Mouse (Mus musculus) T-helper 1 cell (primary cell): ENCODE results near the gene Snai1.

ENCODE experiments used
- in situ Hi-C: fragments of 300-600 bp; cut with MboI, MseI; formaldehyde crosslinking; loops from one replicate; pipeline ENCODE4 v1.15.1; 2025; ENCODE audit warnings: high pct_unique_total_duplicates

Gene Snai1

GRCm38 (mm10) chr2:167550341-167550854 is 12.4 kb downstream of the Snai1 start:
- in situ Hi-C loops: no loop called here

- in situ Hi-C loops: no loop called here
Observed at GRCm38 (mm10) chr2:167551342-167551920, 13.4 kb downstream of the Snai1 start.

DNA sequence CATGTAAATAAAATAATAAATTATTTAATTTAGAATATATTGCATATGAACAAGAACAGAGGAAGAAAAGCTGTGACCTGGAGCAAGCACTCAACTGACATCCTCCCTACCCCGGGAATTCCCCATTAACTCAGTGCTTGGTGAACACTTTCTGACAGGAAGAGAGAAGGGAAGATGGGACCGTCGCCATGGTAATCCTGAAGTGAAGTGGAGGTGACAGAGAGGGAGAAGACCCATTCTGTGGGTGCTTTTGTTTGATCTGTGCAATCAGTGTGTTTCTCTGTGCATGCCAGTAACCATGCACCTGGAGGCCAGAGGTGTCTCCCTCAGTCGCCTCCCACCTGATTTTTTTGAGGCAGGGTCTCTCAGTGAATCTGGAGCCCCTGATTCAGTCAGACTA is 14.3 kb downstream of the Snai1 start:
- in situ Hi-C loops: no loop called here

DNA sequence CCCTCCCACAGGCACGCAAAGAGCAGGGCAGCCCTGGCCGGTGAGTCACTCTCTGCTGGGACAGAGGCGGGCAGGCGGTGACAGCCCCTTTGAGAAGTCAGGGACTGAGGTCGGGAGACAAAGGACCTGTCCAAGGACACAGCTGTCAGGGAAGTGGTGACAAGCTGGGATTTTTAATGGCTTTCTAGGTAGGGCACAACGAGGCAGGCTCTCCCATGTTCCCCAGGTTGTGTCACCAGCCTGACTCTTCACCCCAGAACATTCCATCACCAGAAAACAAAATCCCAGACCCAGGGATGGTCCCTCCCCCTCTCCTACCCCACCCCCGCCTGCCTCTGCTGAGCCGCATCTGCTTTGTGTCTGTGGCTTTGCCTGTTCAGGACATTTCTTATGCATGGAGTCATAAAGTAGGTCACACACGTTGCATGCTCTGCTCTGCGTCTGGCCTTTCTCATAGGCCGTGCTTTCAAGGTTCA is 15.0 kb downstream of the Snai1 start:
- in situ Hi-C loops: no loop called here

- in situ Hi-C loops: no loop called here
Observed at GRCm38 (mm10) chr2:167555766-167556165, 17.8 kb downstream of the Snai1 start.

DNA sequence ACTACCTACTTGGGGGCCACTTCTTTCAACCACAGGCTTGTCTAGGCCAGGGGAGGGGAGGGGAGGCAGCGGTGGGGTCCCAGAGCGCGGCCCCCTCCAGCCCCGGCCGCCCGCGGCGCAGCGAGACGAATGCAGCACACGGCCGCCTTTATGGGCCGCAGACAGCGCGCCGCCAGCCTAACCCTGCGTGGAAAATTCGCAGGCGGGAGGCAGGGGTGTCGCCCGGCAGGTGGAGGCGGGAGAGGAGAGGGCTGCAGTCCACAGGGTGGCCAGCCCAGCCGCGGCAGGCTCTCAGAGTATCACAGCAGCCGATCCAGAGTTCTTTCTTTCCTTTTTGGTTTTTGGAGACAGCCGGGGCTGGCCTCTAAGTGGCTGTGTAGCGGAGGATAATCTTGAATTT is 21.4 kb downstream of the Snai1 start:
- in situ Hi-C loops: no loop called here

DNA sequence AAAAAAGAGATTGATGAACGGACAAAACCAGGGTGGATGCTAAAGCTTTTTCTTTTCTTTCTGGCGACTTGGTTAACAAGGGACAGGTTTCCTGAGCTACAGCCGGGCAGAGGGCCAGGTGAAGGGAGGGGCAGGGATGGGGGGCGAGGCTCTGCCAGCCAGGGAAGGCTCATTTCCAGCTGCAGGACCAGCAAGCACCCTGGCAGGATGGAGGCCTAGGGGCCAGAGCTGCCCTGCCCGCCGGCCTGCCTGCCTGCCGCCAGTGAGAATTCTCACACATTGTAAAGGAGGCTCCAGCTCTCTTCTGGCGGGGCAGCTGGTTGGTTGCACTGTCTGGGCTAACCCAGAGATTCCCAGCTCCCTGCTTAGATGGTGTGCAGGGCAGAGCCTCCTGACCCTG is 24.1 kb downstream of the Snai1 start:
- in situ Hi-C loops: no loop called here

DNA sequence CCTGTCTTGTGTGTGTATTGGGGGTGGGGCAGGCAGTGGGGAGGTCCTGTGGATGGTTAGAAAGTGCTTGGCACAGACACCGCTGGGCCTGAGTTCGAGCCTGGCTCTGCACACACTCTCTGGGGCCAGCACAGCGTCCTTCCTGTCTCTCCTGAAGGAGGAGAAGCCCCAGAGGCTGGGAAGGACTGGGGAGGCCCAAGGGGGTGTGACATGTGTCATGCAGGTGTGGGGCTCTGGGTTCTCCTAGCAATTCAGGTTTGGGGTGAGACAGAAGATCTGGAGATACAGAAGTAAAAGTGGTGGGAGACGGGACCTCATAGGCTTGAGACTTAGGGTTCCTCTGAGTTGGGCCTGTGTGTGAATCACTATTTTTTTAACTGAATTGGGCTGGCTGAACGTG is 25.0 kb downstream of the Snai1 start:
- in situ Hi-C loops: no loop called here

GRCm38 (mm10) chr2:167563703-167564102 is 25.7 kb downstream of the Snai1 start:
- in situ Hi-C loops: no loop called here

DNA sequence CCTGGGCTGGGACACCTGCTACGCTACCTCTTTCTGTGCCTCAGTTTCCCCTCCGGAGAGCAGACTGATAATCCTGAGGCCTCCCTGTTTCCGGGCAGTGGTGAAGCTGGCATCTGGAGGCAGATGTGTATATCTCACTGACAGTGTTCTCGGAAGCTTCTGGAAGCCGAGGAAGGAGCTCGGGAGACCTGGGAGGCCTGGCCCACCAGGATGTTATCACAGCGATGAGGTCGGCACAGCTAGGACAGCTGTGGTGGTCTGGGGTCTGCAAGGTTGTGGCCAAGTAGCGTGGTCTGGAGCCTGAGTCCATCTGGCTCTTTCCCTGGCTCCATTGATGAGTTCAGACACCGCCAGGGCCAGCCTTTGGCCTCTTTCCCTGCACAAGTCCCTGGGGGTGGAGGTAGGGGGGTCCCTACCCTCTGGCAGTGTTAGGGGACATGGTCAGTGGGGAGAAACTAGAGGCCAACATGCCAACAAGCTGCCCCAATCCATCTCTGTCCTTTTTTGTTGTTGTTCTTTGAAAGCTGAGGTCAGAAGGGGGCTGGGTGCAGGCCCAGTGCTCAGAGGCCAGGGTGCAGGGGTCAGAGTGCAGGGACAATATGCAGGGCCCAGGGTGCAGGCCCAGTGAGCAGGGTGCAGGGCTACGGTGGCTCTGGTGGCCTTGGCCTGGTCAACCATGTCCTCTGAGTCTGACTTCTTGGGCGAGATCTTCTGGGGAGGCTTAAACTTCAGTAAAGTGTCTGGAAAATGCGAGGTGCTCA is 26.7 kb downstream of the Snai1 start:
- in situ Hi-C loops: no loop called here

DNA sequence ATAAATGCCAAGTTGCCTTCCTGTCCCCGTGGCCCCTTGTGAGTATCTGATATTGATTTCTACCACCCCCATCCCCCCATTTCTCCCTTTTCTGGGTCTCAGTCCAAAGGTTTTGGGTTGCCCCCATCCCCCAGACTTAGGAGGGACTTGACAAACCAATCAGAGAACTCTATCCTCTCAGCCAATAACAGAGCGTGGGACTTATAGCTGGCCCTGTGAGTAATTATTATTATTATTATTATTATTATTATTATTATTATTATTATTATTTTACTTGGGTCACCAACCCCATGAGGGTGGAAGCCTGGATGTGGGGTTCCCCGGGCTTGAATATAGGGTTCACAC is 27.3 kb downstream of the Snai1 start:
- in situ Hi-C loops: no loop called here

DNA sequence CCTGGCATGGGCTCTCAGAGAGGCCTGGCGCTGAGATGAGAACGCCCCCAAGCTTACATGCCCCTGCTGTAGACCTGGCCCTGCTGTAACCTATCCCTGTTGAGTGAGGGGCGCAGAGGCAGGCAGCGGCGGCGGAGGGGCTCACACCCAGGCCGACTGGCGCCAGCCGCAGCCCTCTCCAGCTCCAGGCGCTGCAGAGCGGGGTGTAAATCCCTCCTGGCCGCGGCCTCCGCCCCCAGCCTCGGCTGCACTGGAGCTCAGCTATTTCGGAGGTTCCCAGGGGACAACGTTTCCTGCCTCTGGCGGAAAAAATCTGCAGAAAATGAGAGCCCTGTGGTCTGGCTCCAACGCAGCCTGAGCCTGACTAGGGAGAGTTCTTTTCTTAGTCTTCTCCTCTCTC is 27.7 kb downstream of the Snai1 start:
- in situ Hi-C loops: no loop called here

GRCm38 (mm10) chr2:167568112-167568511 is 30.1 kb downstream of the Snai1 start:
- in situ Hi-C loops: no loop called here

DNA sequence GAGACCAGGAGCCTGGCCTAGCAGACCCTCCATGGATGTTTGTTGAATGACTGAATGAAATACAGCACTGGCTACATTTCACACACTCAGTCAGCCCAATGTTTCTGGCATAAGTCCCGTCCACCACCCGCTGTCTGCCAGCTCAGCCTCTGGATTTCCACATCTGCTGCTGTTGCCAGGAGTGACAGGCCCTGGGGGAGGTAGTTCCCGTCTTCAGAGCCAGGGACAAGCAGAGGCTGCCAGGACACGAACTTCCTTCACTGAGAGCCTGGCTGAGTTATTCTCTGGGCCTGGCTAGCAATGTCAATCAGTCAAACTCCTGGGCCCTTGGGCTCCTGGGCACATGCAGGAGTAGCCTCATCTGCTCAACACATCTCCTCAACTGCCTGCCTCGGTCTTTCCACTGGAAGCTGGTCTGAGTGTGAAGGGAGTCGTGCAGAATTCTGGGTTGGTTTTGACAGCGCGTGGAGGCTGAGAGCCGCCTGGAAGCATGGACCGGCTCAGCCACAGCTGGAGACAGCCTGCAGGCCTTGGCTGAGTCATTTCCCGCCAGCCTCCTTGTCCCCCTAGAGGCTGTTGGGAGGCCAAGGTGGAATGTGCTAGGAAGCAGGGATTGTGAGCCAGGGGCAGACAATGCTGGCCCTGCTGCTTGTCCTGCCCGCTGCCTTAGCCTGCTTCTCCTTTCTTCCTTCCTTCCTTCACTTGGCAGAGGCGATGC is 32.1 kb downstream of the Snai1 start:
- in situ Hi-C loops: no loop called here

GRCm38 (mm10) chr2:167570815-167571214 is 32.8 kb downstream of the Snai1 start:
- in situ Hi-C loops: no loop called here

DNA sequence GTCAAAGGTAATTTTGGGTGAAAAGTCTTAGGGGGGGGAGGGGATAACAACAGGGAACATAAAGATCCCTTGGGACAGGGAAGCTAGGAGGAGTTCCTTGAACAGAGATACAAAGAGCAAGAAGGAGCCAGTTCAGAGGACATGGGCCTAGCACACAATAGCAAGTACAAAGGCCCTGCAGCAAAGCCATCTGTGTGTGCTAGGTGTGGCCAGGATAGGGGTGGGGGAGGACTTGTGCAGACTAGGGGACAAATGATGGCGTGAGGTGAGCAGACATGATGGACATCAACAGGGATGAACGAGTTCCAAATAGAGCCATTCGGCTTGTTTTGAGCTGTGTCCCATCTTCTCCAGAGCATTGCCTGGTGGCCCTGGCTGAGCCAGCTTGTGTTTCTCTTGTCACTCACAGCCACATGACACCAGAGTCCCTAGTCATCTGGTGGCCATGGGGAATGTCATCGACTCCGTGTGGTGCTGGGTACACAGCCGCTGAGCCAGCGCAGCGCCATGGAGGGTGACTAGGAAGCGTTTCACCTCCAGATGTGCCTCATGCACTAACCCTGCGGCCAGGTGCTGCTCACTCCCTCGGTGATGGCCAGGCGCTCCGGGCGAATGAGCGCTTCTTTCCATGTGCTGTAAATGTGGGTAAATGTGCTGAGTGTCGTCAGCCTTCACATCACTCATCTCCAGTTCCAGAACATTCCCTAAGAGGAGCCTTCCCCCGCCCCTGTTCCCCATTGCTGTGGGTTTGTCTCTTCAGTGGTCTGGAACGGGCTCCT is 33.6 kb downstream of the Snai1 start:
- in situ Hi-C loops: no loop called here

- in situ Hi-C loops: no loop called here
Observed at GRCm38 (mm10) chr2:167574814-167575213, 36.8 kb downstream of the Snai1 start.

DNA sequence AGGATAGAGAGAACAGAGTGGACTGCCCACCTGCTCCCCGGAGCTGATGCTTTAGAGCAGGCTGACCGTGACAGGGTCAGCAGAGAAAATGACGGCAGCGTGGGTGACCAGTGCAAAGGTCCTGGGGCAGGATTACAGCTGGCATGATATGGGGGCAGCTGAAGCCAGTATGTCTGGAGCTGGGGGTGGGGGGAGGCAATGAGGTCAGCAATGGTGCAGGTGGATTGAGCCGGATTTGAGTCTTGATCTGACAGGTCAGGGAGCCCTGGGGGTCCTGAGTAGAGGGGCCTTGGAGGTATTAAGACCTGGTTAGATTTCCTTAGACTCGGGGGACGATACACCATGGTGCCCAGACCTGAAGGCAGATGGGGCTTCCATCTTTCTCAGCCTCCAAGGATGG is 37.6 kb downstream of the Snai1 start:
- in situ Hi-C loops: no loop called here

DNA sequence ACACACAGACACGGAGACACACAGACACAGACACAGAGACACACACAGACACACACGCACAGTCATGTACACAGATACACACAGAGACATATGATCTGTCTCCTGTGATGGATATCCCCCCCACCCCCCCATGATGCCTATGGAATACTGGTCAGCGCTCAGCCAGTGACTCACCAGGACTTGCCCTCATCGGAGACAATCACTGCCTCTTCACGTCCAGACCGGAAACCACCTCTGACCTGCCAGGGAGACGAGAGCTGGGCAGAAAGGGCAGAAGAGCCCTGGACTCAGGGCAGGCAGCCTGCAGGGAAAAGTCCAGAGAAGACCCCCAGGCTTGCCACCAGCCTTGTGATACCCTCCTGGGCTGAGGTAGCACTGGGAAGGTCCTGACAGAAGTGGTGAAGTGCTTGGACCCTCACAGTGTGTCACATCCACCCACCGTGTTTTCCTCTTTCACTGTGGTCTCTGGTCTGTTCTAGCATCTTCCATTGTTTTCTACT is 38.2 kb downstream of the Snai1 start:
- in situ Hi-C loops: no loop called here

DNA sequence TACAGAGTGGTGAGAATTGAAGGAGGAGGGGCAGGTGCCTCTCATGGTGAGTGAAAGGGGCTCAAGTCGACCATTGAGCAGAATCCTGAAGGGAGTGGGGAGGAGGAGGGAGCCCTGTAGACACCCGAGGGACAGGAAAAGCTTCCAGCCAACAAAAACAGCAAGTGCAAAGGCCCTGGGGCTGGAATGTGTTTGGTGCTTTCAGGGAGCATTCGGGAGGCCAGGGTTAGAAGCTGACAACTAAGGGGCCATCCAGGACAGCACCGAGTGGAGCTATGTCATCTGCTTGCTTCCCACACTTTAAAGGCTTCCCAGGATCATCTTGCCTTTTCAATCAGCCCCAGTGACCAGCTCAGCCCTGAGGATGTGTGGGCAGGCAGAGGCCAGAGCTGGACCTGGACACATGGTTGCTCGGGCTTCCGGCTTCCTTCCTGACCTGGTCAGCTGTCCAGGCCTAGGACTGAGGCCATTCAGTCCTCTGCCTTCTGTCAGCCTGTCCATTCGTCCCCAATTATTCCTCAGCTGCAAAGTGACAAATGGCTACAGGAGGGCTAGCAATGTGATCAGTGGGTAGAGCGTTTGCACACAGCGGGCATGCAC is 39.3 kb downstream of the Snai1 start:
- in situ Hi-C loops: no loop called here

DNA sequence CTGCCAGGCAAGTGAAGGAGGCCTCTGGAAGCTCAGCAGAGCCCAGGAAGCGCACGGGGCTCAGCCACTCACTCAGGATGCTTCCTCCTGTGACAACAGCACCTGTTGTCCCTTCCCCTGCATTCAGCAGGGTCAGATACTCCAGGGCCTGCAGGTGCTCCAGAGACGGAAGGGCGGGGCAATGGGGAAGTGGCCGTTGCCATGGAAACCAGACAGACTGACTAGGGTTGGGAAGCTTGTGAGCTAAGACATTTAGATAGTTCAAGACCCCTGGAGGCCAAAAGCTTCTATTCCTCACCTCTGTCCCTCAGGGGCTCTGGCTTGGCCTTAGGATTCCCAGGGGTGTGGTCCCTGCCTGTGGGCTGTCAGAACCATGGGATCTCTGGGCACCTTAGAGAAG is 40.5 kb downstream of the Snai1 start:
- in situ Hi-C loops: no loop called here
